Mouse (Mus musculus): Measurements from ENCODE around the gene Rai1.

Gene Rai1

DNA sequence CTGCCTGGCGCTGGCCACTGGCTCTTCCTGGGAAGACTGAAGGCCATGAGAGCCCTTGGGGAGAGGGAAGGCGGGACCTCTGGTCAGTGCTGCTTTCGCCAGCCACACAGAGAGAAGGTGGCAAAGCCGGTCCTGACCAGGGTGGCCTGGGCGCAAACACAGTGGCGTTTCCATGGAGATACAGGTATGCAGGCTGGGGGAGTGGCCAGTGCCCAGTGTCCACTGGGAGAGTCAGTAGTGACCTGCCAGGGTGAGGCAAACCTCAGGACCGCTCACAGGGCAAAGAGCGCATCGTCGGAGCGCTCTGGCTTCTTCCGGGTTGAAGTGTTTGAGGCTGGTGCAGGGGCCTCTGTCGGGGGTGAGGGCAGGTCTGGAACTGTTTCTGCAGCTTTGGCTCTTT is 125.0 kb downstream of the Rai1 start:
- TF ChIP-seq CTCF (conservative IDR thresholded peaks at IDR 0.05; ENCODE audit: low read length) = no peak
- no peak for TF ChIP-seq NANOG (IDR thresholded peaks at IDR 0.05; ENCODE audit: borderline replicate concordance, low read length)
- no peak for TF ChIP-seq POU5F1 (IDR thresholded peaks at IDR 0.05; ENCODE audit: borderline replicate concordance, low read length)
- peaks cover 4% of the 10 kb centered on the region; the same call in 1 of the 2 replicates for H3K27me3 ChIP-seq (ENCODE audit: insufficient read depth, low read length)
- H3K4me3 ChIP-seq (replicated peaks; ENCODE audit: low read length) = no peak overlapping the region
- peaks cover 15% of the 10 kb centered on the region; the same call in 1 of the 2 replicates for H3K36me3 ChIP-seq (ENCODE audit: insufficient read depth, low read length)
- H3K4me1 ChIP-seq (replicated peaks; ENCODE audit: low read depth, low read length) = peaks cover 47% of the 10 kb centered on the region
- no peaks in the 10 kb centered on the region for H3K9me3 ChIP-seq (ENCODE audit: low read length)

DNA sequence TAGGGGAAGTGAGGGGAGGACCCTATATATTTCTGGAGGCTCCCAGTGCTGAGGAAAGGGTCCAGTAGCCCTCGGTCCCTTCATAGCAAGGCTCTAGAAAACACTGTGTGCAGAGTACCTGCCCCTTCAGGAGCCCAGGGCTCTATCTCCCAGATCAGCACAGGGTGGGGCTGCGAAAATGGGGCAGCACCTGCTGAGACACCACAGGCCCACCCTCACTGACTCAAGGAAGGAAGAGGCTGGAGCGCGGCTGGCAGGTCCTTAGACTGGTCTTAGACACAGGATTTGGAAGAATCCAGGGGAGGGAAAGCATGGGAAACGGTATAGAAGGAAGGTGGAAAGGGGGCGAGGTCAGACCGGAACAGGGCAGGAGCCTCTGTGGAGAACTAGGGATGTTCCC is 125.7 kb downstream of the Rai1 start:
- TF ChIP-seq NANOG (IDR thresholded peaks at IDR 0.05; ENCODE audit: borderline replicate concordance, low read length) = no peak
- no peak for TF ChIP-seq CTCF (conservative IDR thresholded peaks at IDR 0.05; ENCODE audit: low read length)
- no peak for TF ChIP-seq POU5F1 (IDR thresholded peaks at IDR 0.05; ENCODE audit: borderline replicate concordance, low read length)

DNA sequence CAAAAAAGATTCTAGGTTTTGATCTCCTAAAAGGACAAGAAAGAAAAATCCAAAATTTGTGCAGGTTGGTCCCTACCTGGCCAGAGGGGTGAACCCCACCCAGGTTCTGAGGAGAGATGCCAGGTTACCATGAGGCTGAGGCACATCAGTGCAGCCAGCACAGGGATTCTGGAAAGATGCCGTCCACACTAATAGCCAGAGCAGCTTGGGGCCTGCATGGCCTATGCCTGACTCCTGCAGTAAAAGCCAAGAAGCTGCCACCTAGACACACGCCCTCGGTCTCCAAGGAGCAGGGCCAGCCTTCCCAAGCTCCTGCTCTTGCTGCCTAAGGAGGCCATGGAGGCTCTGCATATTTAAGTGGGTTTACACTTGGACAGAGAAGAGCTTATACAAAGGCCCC is 126.5 kb downstream of the Rai1 start:
- Histone ChIP-seq H3K4me3 (replicated peaks; ENCODE audit: low read length) (no peak overlapping the region), H3K36me3 (ENCODE audit: insufficient read depth, low read length) (peaks cover 15% of the 10 kb centered on the region; the same call in 1 of the 2 replicates), H3K27me3 (ENCODE audit: insufficient read depth, low read length) (peaks cover 4% of the 10 kb centered on the region; the same call in 1 of the 2 replicates), H3K4me1 (replicated peaks; ENCODE audit: low read depth, low read length) (peaks cover 55% of the 10 kb centered on the region), H3K9me3 (ENCODE audit: low read length) (no peaks in the 10 kb centered on the region)
- TF ChIP-seq CTCF (conservative IDR thresholded peaks at IDR 0.05; ENCODE audit: low read length) = no peak
- TF ChIP-seq POU5F1 (IDR thresholded peaks at IDR 0.05; ENCODE audit: borderline replicate concordance, low read length) = no peak
- no peak for TF ChIP-seq NANOG (IDR thresholded peaks at IDR 0.05; ENCODE audit: borderline replicate concordance, low read length)

More for the DNA sequence above, 125.7 kb downstream of the Rai1 start:
- Histone ChIP-seq H3K9me3 (ENCODE audit: low read length) (no peaks in the 10 kb centered on the region), H3K36me3 (ENCODE audit: insufficient read depth, low read length) (peaks cover 15% of the 10 kb centered on the region; the same call in 1 of the 2 replicates), H3K4me1 (replicated peaks; ENCODE audit: low read depth, low read length) (peaks cover 47% of the 10 kb centered on the region), H3K4me3 (replicated peaks; ENCODE audit: low read length) (peak overlapping the region; percentile 7; the same call in 1 of the 2 replicates), H3K27me3 (ENCODE audit: insufficient read depth, low read length) (peaks cover 4% of the 10 kb centered on the region; the same call in 1 of the 2 replicates)

DNA sequence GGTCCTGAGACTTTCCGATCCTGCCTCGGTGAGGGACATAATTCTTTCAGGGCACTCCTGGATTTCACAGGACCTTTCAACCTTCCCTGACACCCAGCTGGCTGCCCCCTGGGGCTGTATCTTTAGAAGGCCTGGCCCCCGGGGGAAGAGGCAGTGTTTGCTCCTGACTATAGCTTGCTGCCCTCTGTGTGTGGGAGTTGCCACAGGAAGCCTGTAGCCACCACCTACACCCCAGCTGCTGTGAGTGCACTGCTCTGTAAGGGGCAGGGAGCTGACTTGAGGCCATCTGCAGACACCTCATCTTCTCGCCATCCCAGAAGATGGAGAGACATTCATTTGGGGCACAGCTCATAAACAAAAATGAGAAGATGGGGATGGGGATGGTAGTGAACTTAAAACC is 127.1 kb downstream of the Rai1 start:
- H3K36me3 ChIP-seq (ENCODE audit: insufficient read depth, low read length) = peaks cover 15% of the 10 kb centered on the region; the same call in 1 of the 2 replicates
- H3K4me3 ChIP-seq (replicated peaks; ENCODE audit: low read length) = peak overlapping the region; percentile 41; the same call in 1 of the 2 replicates
- no peaks in the 10 kb centered on the region for H3K9me3 ChIP-seq (ENCODE audit: low read length)
- peaks cover 55% of the 10 kb centered on the region for H3K4me1 ChIP-seq (replicated peaks; ENCODE audit: low read depth, low read length)
- peaks cover 3% of the 10 kb centered on the region; the same call in 1 of the 2 replicates for H3K27me3 ChIP-seq (ENCODE audit: insufficient read depth, low read length)
- no peak for TF ChIP-seq CTCF (conservative IDR thresholded peaks at IDR 0.05; ENCODE audit: low read length)
- no peak for TF ChIP-seq NANOG (IDR thresholded peaks at IDR 0.05; ENCODE audit: borderline replicate concordance, low read length)
- no peak for TF ChIP-seq POU5F1 (IDR thresholded peaks at IDR 0.05; ENCODE audit: borderline replicate concordance, low read length)

DNA sequence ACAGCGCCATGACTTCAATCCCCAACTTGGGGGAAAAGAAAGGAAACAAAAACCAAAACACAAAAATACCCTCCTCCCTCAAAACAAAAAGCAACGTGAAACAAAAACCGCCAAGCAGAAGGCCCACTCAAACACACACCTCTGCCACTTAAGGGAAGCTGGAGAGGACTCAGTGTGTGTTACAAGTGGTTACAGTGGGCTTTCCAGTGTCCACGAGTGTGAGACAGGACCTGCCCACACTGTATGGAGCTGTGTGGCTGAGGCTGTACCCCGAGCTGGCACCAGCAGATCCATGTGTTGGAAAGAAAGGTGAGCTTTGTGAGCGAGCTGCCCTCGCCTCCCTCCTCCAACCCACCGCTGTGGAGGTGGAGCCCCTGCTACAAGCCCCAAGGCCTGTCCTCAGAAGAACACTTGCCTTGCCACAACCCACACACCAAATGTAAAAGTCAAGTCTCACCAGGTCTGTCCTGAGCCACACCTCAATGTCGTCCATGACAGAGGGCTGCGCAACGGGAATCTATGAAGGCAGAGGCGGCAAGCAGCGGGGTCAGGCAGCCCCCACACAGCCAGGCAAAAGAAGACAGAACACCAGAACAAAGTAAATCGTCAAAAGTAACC is 127.7 kb downstream of the Rai1 start:
- Histone ChIP-seq H3K4me3 (replicated peaks; ENCODE audit: low read length) (peak overlapping the region; percentile 41), H3K9me3 (ENCODE audit: low read length) (no peaks in the 10 kb centered on the region), H3K27me3 (ENCODE audit: insufficient read depth, low read length) (no peaks in the 10 kb centered on the region), H3K4me1 (replicated peaks; ENCODE audit: low read depth, low read length) (peaks cover 55% of the 10 kb centered on the region), H3K36me3 (ENCODE audit: insufficient read depth, low read length) (peaks cover 15% of the 10 kb centered on the region; the same call in 1 of the 2 replicates)
- TF ChIP-seq NANOG (IDR thresholded peaks at IDR 0.05; ENCODE audit: borderline replicate concordance, low read length) = no peak
- TF ChIP-seq CTCF (conservative IDR thresholded peaks at IDR 0.05; ENCODE audit: low read length) = no peak
- TF ChIP-seq POU5F1 (IDR thresholded peaks at IDR 0.05; ENCODE audit: borderline replicate concordance, low read length) = no peak

DNA sequence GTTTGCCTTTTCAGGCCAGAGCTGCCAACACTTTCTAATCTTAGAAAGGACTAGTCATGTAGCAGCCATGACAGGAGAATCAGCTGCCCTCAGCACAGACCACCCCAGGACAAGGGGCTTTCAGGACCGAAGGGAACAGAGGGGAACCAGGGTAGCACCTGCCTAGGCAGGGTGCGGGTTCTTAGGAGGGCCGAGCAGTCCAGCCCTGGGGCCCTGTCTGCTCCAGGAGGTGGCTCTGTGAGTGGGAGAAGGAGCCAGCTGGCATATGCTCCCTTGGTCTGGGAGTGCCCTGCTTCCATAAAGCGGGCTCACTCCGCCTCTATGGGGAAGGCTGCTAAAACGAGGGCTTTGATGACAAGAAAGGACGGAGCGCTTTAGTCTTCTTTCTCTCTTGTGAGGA is 128.4 kb downstream of the Rai1 start:
- Histone ChIP-seq H3K4me1 (replicated peaks; ENCODE audit: low read depth, low read length) (peaks cover 55% of the 10 kb centered on the region), H3K27me3 (ENCODE audit: insufficient read depth, low read length) (no peaks in the 10 kb centered on the region), H3K4me3 (replicated peaks; ENCODE audit: low read length) (peak overlapping the region; percentile 41), H3K9me3 (ENCODE audit: low read length) (no peaks in the 10 kb centered on the region), H3K36me3 (ENCODE audit: insufficient read depth, low read length) (peaks cover 14% of the 10 kb centered on the region; the same call in 1 of the 2 replicates)
- TF ChIP-seq CTCF (conservative IDR thresholded peaks at IDR 0.05; ENCODE audit: low read length) (no peak), POU5F1 (IDR thresholded peaks at IDR 0.05; ENCODE audit: borderline replicate concordance, low read length) (no peak), NANOG (IDR thresholded peaks at IDR 0.05; ENCODE audit: borderline replicate concordance, low read length) (no peak)

DNA sequence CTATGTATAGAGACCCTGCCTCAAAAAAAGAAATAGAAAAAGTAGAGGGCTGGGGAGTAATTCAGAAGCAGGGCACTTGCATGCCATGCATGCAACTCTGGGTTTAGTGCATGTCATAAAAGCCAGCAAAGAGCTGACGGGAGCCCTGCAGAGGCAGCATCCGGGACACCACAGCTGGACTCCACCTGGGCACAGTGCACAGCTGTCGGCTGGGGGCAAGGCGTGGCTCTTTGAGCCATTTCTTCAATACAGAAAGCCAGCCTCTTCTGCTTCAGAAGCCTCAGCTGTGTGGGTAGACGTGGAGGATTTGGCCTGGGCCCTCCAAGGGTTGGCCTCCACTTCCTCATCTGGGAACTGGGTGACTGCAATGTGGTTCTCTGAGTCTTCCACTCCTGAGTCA is 130.5 kb downstream of the Rai1 start:
- H3K4me1 ChIP-seq (replicated peaks; ENCODE audit: low read depth, low read length) = peaks cover 46% of the 10 kb centered on the region
- no peak overlapping the region for H3K4me3 ChIP-seq (replicated peaks; ENCODE audit: low read length)
- TF ChIP-seq POU5F1 (IDR thresholded peaks at IDR 0.05; ENCODE audit: borderline replicate concordance, low read length) = no peak
- TF ChIP-seq NANOG (IDR thresholded peaks at IDR 0.05; ENCODE audit: borderline replicate concordance, low read length) = no peak
- no peak for TF ChIP-seq CTCF (conservative IDR thresholded peaks at IDR 0.05; ENCODE audit: low read length)
- no peaks in the 10 kb centered on the region for H3K27me3 ChIP-seq (ENCODE audit: insufficient read depth, low read length)
- H3K36me3 ChIP-seq (ENCODE audit: insufficient read depth, low read length) = 0 out of 2 replicates have a peak, but pooled peaks cover under 1% of the 10 kb centered on the region
- H3K9me3 ChIP-seq (ENCODE audit: low read length) = no peaks in the 10 kb centered on the region

DNA sequence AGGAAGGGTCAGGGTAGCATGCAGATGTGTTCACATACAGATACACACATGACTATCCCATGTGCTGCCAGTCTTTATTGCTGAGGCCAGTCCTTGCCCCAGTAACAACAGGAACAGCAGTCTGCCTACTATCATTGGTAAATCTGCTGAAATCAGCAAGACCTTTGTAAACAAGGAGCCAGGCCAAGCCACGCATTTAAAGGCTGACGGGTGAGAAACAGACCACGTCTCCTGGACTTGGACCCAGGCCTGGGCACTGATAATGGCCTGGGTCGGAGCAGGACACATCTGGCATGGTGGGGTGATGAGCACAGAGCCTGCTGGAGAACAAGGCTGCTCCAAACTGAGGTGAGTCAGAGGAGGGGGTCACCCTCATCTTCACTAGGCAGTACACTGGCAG is 135.7 kb downstream of the Rai1 start:
- no peaks in the 10 kb centered on the region for H3K27me3 ChIP-seq (ENCODE audit: insufficient read depth, low read length)
- H3K9me3 ChIP-seq (ENCODE audit: low read length) = no peaks in the 10 kb centered on the region
- H3K36me3 ChIP-seq (ENCODE audit: insufficient read depth, low read length) = 0 out of 2 replicates have a peak, but pooled peaks cover 14% of the 10 kb centered on the region
- no peak overlapping the region for H3K4me3 ChIP-seq (replicated peaks; ENCODE audit: low read length)
- peaks cover 11% of the 10 kb centered on the region for H3K4me1 ChIP-seq (replicated peaks; ENCODE audit: low read depth, low read length)
- TF ChIP-seq NANOG (IDR thresholded peaks at IDR 0.05; ENCODE audit: borderline replicate concordance, low read length) (no peak), CTCF (conservative IDR thresholded peaks at IDR 0.05; ENCODE audit: low read length) (no peak), POU5F1 (IDR thresholded peaks at IDR 0.05; ENCODE audit: borderline replicate concordance, low read length) (no peak)

Data from E14TG2a.4 (cell line).